Mouse (Mus musculus) myocyte (in vitro differentiated cells): ENCODE data around the gene Ccl27a. TPM values are rescaled to one million over a fixed set of nuclear protein-coding genes. Genes with fewer than 3 reads are reported as not detected.
A peak's percentile ranks its signal among the peaks of the same experiment; 100 is the strongest.

Experiments
- H3K27me3 ChIP-seq: one replicate; pipeline ENCODE4 v1.6.1; 2011; ENCODE audit not compliant: control insufficient read depth, insufficient read depth, insufficient read length
- H3K36me3 ChIP-seq: one replicate; pipeline ENCODE4 v1.6.1; 2011; ENCODE audit not compliant: control insufficient read depth, insufficient read depth
- H3K4me2 ChIP-seq: one replicate; pipeline ENCODE4 v1.6.1; 2011; ENCODE audit warnings: low read depth, control low read depth
- H3K4me3 ChIP-seq: one replicate; pipeline ENCODE4 v1.5.1; 2011; ENCODE audit warnings: mild to moderate bottlenecking, control low read depth, moderate library complexity
- H3K79me2 ChIP-seq: one replicate; pipeline ENCODE4 v1.6.1; 2011; ENCODE audit not compliant: control insufficient read depth, insufficient read depth
- H3ac ChIP-seq: one replicate; pipeline ENCODE4 v1.6.1; 2011; ENCODE audit not compliant: control insufficient read depth, insufficient read length
- CEBPB ChIP-seq: IDR thresholded peaks from 2 replicates; pipeline ENCODE4 v1.6.1; 2011; ENCODE audit warnings: mild to moderate bottlenecking, moderate library complexity; ENCODE audit not compliant: poor library complexity, insufficient read depth, severe bottlenecking
- E2F4 ChIP-seq: IDR thresholded peaks from one replicate; pipeline ENCODE4 v1.6.1; 2011; ENCODE audit warnings: mild to moderate bottlenecking, control low read depth, moderate library complexity; ENCODE audit not compliant: insufficient read depth
- MAX ChIP-seq: IDR thresholded peaks from one replicate; pipeline ENCODE4 v1.6.1; 2011; ENCODE audit warnings: low read depth, mild to moderate bottlenecking, control low read depth
- MYOD1 ChIP-seq, 3 experiments: IDR thresholded peaks; one replicate each; pipeline ENCODE4 v1.6.1; 2011; ENCODE audit warnings: control low read depth in 2 of 3, low read depth in 2 of 3, mild to moderate bottlenecking in 2 of 3, moderate library complexity in 1 of 3; ENCODE audit not compliant: insufficient read length in 2 of 3, control insufficient read depth in 1 of 3
- MYOG ChIP-seq, 3 experiments: IDR thresholded peaks; one replicate each; pipeline ENCODE4 v1.6.1; 2011; ENCODE audit warnings: control low read depth in 2 of 3, low read depth in 2 of 3, mild to moderate bottlenecking in 2 of 3; ENCODE audit not compliant: insufficient read length in 2 of 3, control insufficient read depth in 1 of 3, insufficient read depth in 1 of 3
- POLR2A ChIP-seq: IDR thresholded peaks from one replicate; pipeline ENCODE4 v1.6.1; 2011; ENCODE audit warnings: low read depth, mild to moderate bottlenecking, control low read depth, moderate library complexity; ENCODE audit not compliant: insufficient read length
- POLR2AphosphoS2 ChIP-seq: IDR thresholded peaks from one replicate; pipeline ENCODE4 v1.6.1; 2011; ENCODE audit warnings: low read depth, control low read depth; ENCODE audit not compliant: insufficient read length
- REST ChIP-seq: IDR thresholded peaks from one replicate; pipeline ENCODE4 v1.6.1; 2011; ENCODE audit warnings: mild to moderate bottlenecking, control low read depth, moderate library complexity; ENCODE audit not compliant: insufficient read depth, insufficient read length
- SRF ChIP-seq: IDR thresholded peaks from one replicate; pipeline ENCODE4 v1.6.1; 2011; ENCODE audit warnings: low read depth; ENCODE audit not compliant: control insufficient read depth, insufficient read length
- TCF12 ChIP-seq: IDR thresholded peaks from one replicate; pipeline ENCODE4 v1.6.1; 2011; ENCODE audit warnings: mild to moderate bottlenecking, control low read depth; ENCODE audit not compliant: poor library complexity, insufficient read depth, severe bottlenecking
- TCF3 ChIP-seq: IDR thresholded peaks from one replicate; pipeline ENCODE4 v1.6.1; 2011; ENCODE audit warnings: low read depth, control low read depth; ENCODE audit not compliant: insufficient read length
- USF1 ChIP-seq: IDR thresholded peaks from one replicate; pipeline ENCODE4 v1.6.1; 2011; ENCODE audit warnings: low read depth, mild to moderate bottlenecking, control low read depth, moderate library complexity
- polyA plus RNA-seq: library from polyadenylated mRNA; unstranded; fragments of >200 nt; fragmentation: generic; extraction: Trizol; gene quantifications from one replicate; pipeline ENCODE4 v1.2.1, GENCODE M21; 2012; ENCODE audit warnings: missing spikeins

Ccl27a gene
- polyA plus RNA-seq, 1 experiment, result not detected

GRCm38 (mm10) chr4:41762099-41762687 lies 11.9 kb downstream of the Ccl27a start:
- H3K27me3 ChIP-seq, result peaks cover 19% of the 10 kb centered on the region
- no peak overlapping the region for H3K4me2 ChIP-seq
- no peak overlapping the region for H3K4me3 ChIP-seq

DNA sequence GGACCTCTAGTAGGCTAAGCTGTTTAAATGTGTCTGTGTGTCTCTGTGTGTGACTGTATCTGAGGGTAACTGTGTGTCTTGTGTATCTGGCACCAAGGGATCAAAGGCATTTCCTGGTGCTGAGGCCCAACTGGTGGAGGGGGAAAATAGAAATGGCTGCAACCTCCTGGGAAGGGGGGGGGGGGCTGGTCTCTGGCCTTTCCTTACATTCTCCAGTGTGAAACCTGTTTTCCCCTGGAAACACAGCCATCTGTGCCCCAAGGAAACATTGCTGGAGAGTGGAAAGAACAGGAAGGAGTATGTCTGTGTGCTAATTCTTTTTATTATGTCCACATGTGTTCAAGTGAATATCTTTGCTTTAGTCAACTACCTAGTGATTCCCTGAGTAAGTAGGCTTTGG lies 12.4 kb downstream of the Ccl27a start:
- H3K4me2 ChIP-seq, result no peak overlapping the region

More at GRCm38 (mm10) chr4:41762099-41762687, 11.9 kb downstream of the Ccl27a start:
- TF ChIP-seq TCF12 (no peak), REST (no peak), CEBPB (no peak), USF1 (no peak), MYOD1 (IDR thresholded peaks at IDR 0.05; ENCODE audit: control insufficient read depth in 1 of 3, insufficient read length in 2 of 3, low read depth in 2 of 3) (no peak), POLR2AphosphoS2 (no peak), MYOG (IDR thresholded peaks at IDR 0.05; ENCODE audit: control insufficient read depth in 1 of 3, insufficient read depth in 1 of 3, insufficient read length in 2 of 3, low read depth in 2 of 3) (no peak), TCF3 (no peak), POLR2A (no peak), SRF (no peak), E2F4 (no peak), MAX (no peak)
- Histone ChIP-seq H3K36me3 (no peaks in the 10 kb centered on the region), H3ac (no peak overlapping the region), H3K79me2 (no peaks in the 10 kb centered on the region)

GRCm38 (mm10) chr4:41760911-41761310 lies 13.1 kb downstream of the Ccl27a start:
- Histone ChIP-seq H3K4me3 (no peak overlapping the region), H3ac (no peak overlapping the region), H3K4me2 (peak overlapping the region; percentile 63), H3K36me3 (no peaks in the 10 kb centered on the region), H3K27me3 (peaks cover 16% of the 10 kb centered on the region), H3K79me2 (no peaks in the 10 kb centered on the region)
- TF ChIP-seq CEBPB (no peak), E2F4 (no peak), MYOG (IDR thresholded peaks at IDR 0.05; ENCODE audit: control insufficient read depth in 1 of 3, insufficient read depth in 1 of 3, insufficient read length in 2 of 3, low read depth in 2 of 3) (no peak), MAX (no peak), POLR2A (no peak), MYOD1 (IDR thresholded peaks at IDR 0.05; ENCODE audit: control insufficient read depth in 1 of 3, insufficient read length in 2 of 3, low read depth in 2 of 3) (no peak), POLR2AphosphoS2 (no peak), SRF (no peak), TCF12 (no peak), REST (no peak)

More for the DNA sequence above, 12.4 kb downstream of the Ccl27a start:
- no peak for TF ChIP-seq MYOG (IDR thresholded peaks at IDR 0.05; ENCODE audit: control insufficient read depth in 1 of 3, insufficient read depth in 1 of 3, insufficient read length in 2 of 3, low read depth in 2 of 3)
- Histone ChIP-seq H3K27me3 (peaks cover 19% of the 10 kb centered on the region), H3K4me3 (no peak overlapping the region), H3K79me2 (no peaks in the 10 kb centered on the region), H3ac (no peak overlapping the region), H3K36me3 (no peaks in the 10 kb centered on the region)

- peaks cover 10% of the 10 kb centered on the region for H3K27me3 ChIP-seq
- TF ChIP-seq MAX (no peak), MYOG (IDR thresholded peaks at IDR 0.05; ENCODE audit: control insufficient read depth in 1 of 3, insufficient read depth in 1 of 3, insufficient read length in 2 of 3, low read depth in 2 of 3) (no peak), POLR2AphosphoS2 (no peak), E2F4 (no peak)
- H3ac ChIP-seq, result no peak overlapping the region
- H3K4me2 ChIP-seq, result peak overlapping the region; percentile 63
- H3K79me2 ChIP-seq, result no peaks in the 10 kb centered on the region
- no peaks in the 10 kb centered on the region for H3K36me3 ChIP-seq
- H3K4me3 ChIP-seq, result no peak overlapping the region
Measured at GRCm38 (mm10) chr4:41760288-41760721, 13.7 kb downstream of the Ccl27a start.

DNA sequence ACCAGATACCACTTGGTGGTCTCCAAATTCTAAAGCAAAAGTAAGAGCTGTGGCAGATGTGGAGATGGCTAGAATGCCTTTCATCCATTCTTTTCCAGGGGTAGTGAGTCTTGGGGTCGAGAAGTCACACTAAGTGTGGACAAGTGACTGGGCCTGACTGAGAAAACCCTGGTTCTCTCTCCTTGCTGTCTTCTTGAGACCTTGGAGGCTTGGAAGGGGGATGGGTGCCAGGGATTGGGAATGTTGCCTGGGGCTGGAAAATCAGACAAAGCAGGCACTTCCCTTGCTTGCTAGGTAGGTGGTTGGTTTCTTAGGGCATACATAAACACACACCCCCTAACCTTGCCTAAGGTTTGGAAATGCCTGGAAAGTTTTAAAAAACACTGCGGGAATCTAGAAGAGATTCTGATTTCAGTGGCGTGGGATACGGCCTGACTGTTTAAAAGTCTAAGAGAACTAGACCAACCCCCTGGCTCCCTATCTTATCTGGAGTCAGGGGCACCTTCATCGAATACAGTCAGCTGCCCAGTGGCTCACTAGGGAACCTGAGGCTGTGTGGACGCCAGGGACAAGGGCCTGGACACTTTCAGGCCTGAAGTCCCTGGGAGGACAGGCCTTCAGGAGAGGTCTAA lies 14.3 kb downstream of the Ccl27a start:
- Histone ChIP-seq H3ac (no peak overlapping the region), H3K4me2 (peak overlapping the region; percentile 10), H3K27me3 (peaks cover 10% of the 10 kb centered on the region), H3K79me2 (no peaks in the 10 kb centered on the region), H3K4me3 (no peak overlapping the region), H3K36me3 (no peaks in the 10 kb centered on the region)
- TF ChIP-seq MYOD1 (IDR thresholded peaks at IDR 0.05; ENCODE audit: control insufficient read depth in 1 of 3, insufficient read length in 2 of 3, low read depth in 2 of 3), result no peak
- TF ChIP-seq CEBPB, result no peak
- no peak for TF ChIP-seq MYOG (IDR thresholded peaks at IDR 0.05; ENCODE audit: control insufficient read depth in 1 of 3, insufficient read depth in 1 of 3, insufficient read length in 2 of 3, low read depth in 2 of 3)
